Mouse (Mus musculus) intestine, postnatal 0 days (tissue): Measurements from ENCODE around the gene Csnk1e. TPM values are rescaled to one million over a fixed set of nuclear protein-coding genes. Genes with fewer than 3 reads are reported as not detected.

ENCODE experiments used
- ATAC-seq: fragments of 200-750 bp; cut with Nextera tagmentation; 2 replicates; pipeline ENCODE4 v1.8.0; 2017; ENCODE audit warnings: mild to moderate bottlenecking, moderate TSS enrichment, moderate library complexity
- H3K27ac ChIP-seq: fragments of 300-500 bp; sonication (generic); 2 replicates; pipeline ENCODE4 v1.5.1; 2014; ENCODE audit warnings: mild to moderate bottlenecking, low read depth, low read length, moderate library complexity
- H3K27me3 ChIP-seq: fragments of 300-500 bp; sonication (generic); replicated peaks from 2 replicates; pipeline ENCODE4 v1.6.1; 2014; ENCODE audit warnings: low read length, mixed read lengths; ENCODE audit not compliant: control insufficient read depth, insufficient read depth
- H3K36me3 ChIP-seq: fragments of 300-500 bp; sonication (generic); 2 replicates; pipeline ENCODE4 v1.6.1; 2014; ENCODE audit warnings: mild to moderate bottlenecking, moderate library complexity; ENCODE audit not compliant: control insufficient read depth, insufficient read depth
- H3K4me1 ChIP-seq: fragments of 300-500 bp; sonication (generic); replicated peaks from 2 replicates; pipeline ENCODE4 v1.6.1; 2014; ENCODE audit warnings: antibody characterized with exemption, low read length, mixed read lengths; ENCODE audit not compliant: control insufficient read depth, insufficient read depth
- H3K4me2 ChIP-seq: fragments of 300-500 bp; sonication (generic); replicated peaks from 2 replicates; pipeline ENCODE4 v1.6.1; 2014; ENCODE audit warnings: low read depth, mild to moderate bottlenecking, moderate library complexity
- H3K4me3 ChIP-seq: fragments of 300-500 bp; sonication (generic); 2 replicates; pipeline ENCODE4 v1.5.1; 2014; ENCODE audit warnings: low read depth, low read length
- H3K9ac ChIP-seq: fragments of 300-500 bp; sonication (generic); 2 replicates; pipeline ENCODE4 v1.6.1; 2014; ENCODE audit warnings: mild to moderate bottlenecking, low read depth, low read length
- H3K9me3 ChIP-seq: fragments of 300-500 bp; sonication (generic); 2 replicates; pipeline ENCODE4 v1.6.1; 2016; ENCODE audit warnings: mixed run types; ENCODE audit not compliant: control insufficient read depth
- CTCF ChIP-seq: sonication (generic); IDR thresholded peaks from 2 replicates; pipeline ENCODE4 v1.5.1; 2016; ENCODE audit warnings: low read depth, mild to moderate bottlenecking, control low read depth, antibody characterized with exemption, moderate library complexity
- WGBS: fragments of 180-500 bp; shearing (Covaris S2); extraction: QIAGEN DNeasy Blood & Tissue Kit; methylation state at CpG from one replicate; pipeline ENCODE4 v1.1.7; 2014; 5-methylcytosine and 5-hydroxymethylcytosine counted together
- polyA plus RNA-seq: library from polyadenylated mRNA; unstranded; fragments of >200 nt; fragmentation: Nextera tagmentation; extraction: Ambion mirVana; gene quantifications from 2 replicates; pipeline ENCODE4 v1.2.1, GENCODE M21; 2015

Gene Csnk1e
- 18.2 and 25.7 TPM in 2 replicates for polyA plus RNA-seq

DNA sequence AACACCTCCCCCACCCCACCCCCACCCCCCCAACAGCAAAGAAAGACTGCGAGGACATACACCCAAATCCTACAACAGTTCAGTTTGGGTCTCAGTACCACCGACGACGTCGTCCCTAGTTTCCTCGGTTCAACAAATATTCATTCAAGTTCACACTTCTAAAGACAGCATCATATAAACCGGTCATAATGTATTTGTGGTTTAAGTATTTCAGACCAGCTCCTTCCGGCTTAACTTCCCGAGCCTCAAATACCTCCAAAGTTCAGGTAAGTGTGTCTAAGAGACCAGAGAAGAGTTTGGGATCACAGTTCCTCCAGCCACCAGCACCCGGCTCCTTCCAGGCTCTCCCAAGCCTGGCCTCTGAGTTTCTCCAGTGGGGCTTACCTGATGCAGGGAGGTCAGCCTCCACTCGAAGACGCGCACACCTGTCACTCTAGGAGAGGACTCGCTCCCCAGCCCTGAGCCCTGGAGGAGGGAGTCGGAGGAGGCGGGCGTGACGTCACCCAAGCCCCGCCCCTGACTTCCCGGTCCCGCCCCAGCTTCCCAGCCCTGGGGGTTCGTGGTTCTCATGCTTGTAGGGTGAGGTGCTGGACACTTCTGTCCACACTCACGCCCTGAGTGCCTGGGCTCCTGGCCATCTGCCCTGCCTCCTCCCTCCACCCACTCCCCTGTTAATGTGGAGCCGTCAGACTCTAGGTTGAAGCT lies at the start of gene Csnk1e:
TSS of gene Csnk1e (minus strand) at position 461 of the 705 bp plus-strand sequence.
- ATAC-seq: peak; percentile 81
- no peaks in the 10 kb centered on the region for H3K4me1 ChIP-seq
- peak within 1 kb of the TSS; percentile 79 for H3K4me2 ChIP-seq
- peak within 1 kb of the TSS; percentile 22; the same call in 1 of the 2 replicates for H3K9ac ChIP-seq
- peak within 1 kb of the TSS; percentile 36 for H3K4me3 ChIP-seq
- H3K27ac ChIP-seq: no peak within 1 kb of the TSS
- no peak for TF ChIP-seq CTCF
- WGBS: 3% methylated on average over 24 of the region's 24 CpGs
- no peaks in the 10 kb centered on the region for H3K9me3 ChIP-seq
- H3K36me3 ChIP-seq: no peaks in the 10 kb centered on the region
- H3K27me3 ChIP-seq: no peaks in the 10 kb centered on the region

DNA sequence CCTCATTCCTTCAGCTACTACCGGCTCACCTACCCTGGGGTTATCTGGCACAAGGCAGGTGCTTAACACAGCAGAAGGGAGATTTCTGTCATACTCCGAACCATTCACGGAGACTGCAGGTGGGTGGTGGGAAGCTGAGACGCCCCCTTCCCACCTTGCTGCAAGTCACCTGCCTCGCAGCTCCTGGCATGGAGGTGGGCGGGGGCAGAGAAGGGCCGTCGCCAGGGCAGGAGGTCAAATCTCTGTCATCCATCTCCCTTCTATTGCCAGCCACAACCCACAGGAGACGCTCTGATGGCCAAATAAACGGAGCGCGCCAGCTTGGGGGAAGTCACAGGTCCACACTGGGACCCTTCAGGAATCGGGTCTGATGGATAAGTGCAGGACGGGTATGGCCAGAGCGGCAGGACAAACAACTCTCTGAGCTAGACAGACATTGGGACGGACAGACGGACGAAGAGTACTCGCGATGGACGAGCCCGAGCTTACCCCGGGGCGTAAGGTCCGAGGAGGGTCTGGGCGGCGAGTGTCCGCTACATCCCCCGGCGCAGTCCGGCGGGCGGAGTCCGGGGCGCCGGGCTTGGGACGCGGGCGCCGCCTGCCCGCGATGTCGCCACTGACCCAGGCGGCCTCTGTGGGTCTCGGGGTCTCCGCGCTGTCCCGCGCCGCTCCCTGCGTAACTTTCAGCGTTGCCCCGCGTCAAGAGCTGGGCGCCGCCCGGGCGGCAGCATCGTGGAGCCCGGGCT lies 49.5 kb upstream of the Csnk1e start, which contains the start of gene Kcnj4:
TSS of gene Kcnj4 (minus strand) at position 535 of the 746 bp plus-strand sequence.
- Histone ChIP-seq H3K9me3 (no peaks in the 10 kb centered on the region), H3K4me2 (peak within 1 kb of the TSS; percentile 99), H3K27ac (no peak within 1 kb of the TSS), H3K27me3 (peaks cover 76% of the 10 kb centered on the region), H3K36me3 (no peaks in the 10 kb centered on the region), H3K9ac (peak within 1 kb of the TSS; percentile 45; the same call in 1 of the 2 replicates), H3K4me3 (peak within 1 kb of the TSS; percentile 67), H3K4me1 (no peaks in the 10 kb centered on the region)
- ATAC-seq: no peak
- 1% methylated on average over 50 of the region's 60 CpGs for WGBS
- TF ChIP-seq CTCF: 0 out of 2 replicates have a peak, but pooled peaks have one; percentile 3

DNA sequence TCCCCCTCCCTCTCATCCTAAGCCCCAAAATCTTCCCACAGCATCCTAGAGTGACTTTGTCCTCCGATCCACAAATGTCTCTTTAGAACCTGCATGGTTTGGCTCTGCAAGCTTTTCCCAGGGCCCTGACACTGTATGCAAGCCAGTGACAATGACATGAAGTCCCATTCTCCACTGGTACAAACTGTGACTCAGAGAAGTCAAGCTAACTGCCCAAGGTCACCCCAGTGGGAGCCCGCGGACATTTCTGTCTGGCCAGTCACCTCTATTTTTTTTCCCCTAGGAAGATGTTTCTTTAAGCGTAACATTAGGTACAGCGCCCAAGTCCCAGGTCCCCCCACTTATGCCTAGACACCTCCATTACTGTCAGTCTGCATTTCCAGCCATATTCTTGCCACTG lies 48.1 kb upstream of the Csnk1e start:
- ATAC-seq: no peak
- 73% methylated on average over 5 of the region's 5 CpGs for WGBS
- Histone ChIP-seq H3K4me2 (no peak overlapping the region), H3K27me3 (peaks cover 74% of the 10 kb centered on the region), H3K9ac (no peak overlapping the region), H3K9me3 (no peaks in the 10 kb centered on the region), H3K36me3 (no peaks in the 10 kb centered on the region), H3K4me3 (no peak overlapping the region), H3K4me1 (no peaks in the 10 kb centered on the region), H3K27ac (no peak overlapping the region)
- TF ChIP-seq CTCF: no peak

DNA sequence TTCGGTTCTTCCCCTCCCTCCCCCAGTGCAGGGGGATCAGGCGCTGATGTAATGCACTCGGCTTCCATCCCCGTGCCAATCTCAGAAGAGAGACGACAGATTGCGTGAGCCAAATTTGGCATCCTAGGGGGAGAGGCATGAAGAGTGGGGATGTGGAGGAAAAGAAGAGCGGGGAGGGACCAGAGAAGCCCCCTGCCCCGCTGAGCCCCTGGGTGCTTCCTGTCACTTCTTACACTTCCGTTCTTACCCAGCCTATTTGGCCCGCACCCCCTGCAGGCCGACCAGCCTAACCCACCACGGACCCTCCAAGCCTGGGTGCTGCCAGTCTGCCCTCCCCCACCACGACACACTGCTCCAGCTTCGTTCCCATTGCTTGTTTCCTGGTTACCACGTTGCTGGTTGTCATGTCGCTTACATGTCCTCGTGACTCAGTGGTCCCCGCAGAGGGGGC lies 47.5 kb upstream of the Csnk1e start:
- Histone ChIP-seq H3K4me1 (no peaks in the 10 kb centered on the region), H3K27me3 (peaks cover 70% of the 10 kb centered on the region), H3K27ac (no peak overlapping the region), H3K4me3 (no peak overlapping the region), H3K9me3 (no peaks in the 10 kb centered on the region), H3K4me2 (no peak overlapping the region), H3K9ac (no peak overlapping the region), H3K36me3 (no peaks in the 10 kb centered on the region)
- WGBS: 22% methylated on average over 18 of the region's 18 CpGs
- no peak for TF ChIP-seq CTCF
- ATAC-seq: no peak

DNA sequence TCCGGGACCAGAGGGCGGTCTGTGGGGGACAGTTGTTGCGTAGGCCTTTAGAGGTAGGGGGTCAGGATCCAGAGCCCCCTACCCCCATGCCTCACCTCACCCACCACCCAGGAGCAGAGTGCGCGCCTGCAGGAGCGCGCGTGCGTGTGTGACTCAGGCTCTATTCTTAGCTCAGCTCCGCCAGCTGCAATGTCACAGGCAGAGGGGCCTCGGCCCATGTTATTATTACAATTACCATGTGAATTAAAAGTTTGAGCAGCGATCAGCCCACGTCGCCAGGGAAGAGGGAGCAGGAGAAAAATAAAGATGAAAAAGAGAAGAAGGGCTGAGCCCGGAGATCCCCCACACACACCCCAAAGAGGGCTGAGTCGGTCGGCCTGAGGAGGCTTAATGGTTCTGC lies 44.7 kb upstream of the Csnk1e start:
- 70% methylated on average over 17 of the region's 17 CpGs for WGBS
- Histone ChIP-seq H3K27ac (no peak overlapping the region), H3K36me3 (no peaks in the 10 kb centered on the region), H3K27me3 (peaks cover 42% of the 10 kb centered on the region), H3K4me2 (no peak overlapping the region), H3K4me3 (no peak overlapping the region), H3K4me1 (no peaks in the 10 kb centered on the region), H3K9me3 (no peaks in the 10 kb centered on the region), H3K9ac (no peak overlapping the region)
- TF ChIP-seq CTCF: no peak
- ATAC-seq: no peak

DNA sequence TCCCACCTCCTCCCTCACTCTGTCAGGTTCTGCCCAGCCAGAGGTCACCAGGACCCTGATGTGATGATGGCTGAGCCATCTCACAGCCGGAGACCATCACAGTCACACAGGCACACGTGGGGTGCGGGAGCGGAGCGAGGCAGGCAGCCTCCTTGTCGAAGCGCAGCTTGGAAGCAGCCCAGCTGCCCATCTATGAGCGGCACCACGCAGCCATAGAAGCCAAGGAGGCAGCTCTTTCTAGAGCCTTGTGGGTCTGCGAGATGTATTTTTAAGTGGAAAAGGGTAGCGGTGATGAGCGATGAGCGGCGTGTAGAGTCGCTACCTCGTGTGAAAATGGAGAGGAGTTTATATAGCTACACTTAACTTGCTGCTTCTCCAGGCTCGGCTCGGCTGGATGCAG lies 38.2 kb upstream of the Csnk1e start:
- H3K4me2 ChIP-seq: no peak overlapping the region
- no peaks in the 10 kb centered on the region for H3K36me3 ChIP-seq
- H3K9ac ChIP-seq: no peak overlapping the region
- no peaks in the 10 kb centered on the region for H3K4me1 ChIP-seq
- H3K9me3 ChIP-seq: no peaks in the 10 kb centered on the region
- no peak overlapping the region for H3K4me3 ChIP-seq
- WGBS: 47% methylated on average over 18 of the region's 18 CpGs
- no peak for TF ChIP-seq CTCF
- no peak for ATAC-seq
- no peak overlapping the region for H3K27ac ChIP-seq
- peaks cover 19% of the 10 kb centered on the region for H3K27me3 ChIP-seq
